In genomic region chr9:74861561-74861980, GRCm38 (mm10) we compare ENCODE assay signal across 10 mouse cellular contexts. TPM values are rescaled to one million over a fixed set of nuclear protein-coding genes. Genes with fewer than 3 reads are reported as not detected.
DNase-seq lines count a peak whose midpoint lies in the region; ATAC-seq and TF ChIP-seq lines count a peak whose summit lies in the region.
"Had no signal": no experiment of that assay in that cellular context is flagged by ENCODE, and none has a peak within 500 bp of the region (broad histone marks: within the 10 kb centered on the region; RNA-seq: fewer than 3 reads in every experiment).

Gene Onecut1, plus strand, starts transcription at chr9:74861921.

- no peak for TF ChIP-seq CTCF in gastrocnemius, adult 2 months (IDR thresholded peaks at IDR 0.05)
- TF ChIP-seq CTCF in G1E (IDR thresholded peaks at IDR 0.05; ENCODE audit: low read depth, low read length), result no peak
- TF ChIP-seq CTCF in embryonic fibroblast, embryonic 13.5 days (IDR thresholded peaks at IDR 0.05; ENCODE audit: borderline replicate concordance, insufficient read depth, low read length), result no peak

- under 1% methylated on average over 45 of the region's 45 CpGs for WGBS in hindbrain, embryonic 15.5 days
- under 1% methylated on average over 40 of the region's 45 CpGs for WGBS in lung, embryonic 15.5 days

- H3K9ac ChIP-seq in hindbrain, embryonic 15.5 days, result peak within 1 kb of the TSS; percentile 35
- peak within 1 kb of the TSS; percentile 39; the same call in 1 of the 2 replicates for H3K9ac ChIP-seq in lung, embryonic 15.5 days

- H3K9me3 ChIP-seq in G1E (replicated peaks), result peaks cover 66% of the 10 kb centered on the region
- no peaks in the 10 kb centered on the region for H3K9me3 ChIP-seq in hindbrain, embryonic 15.5 days
- no peaks in the 10 kb centered on the region for H3K9me3 ChIP-seq in lung, embryonic 15.5 days

- no peak within 1 kb of the TSS for H3K27ac ChIP-seq in gastrocnemius, adult 2 months
- no peak within 1 kb of the TSS for H3K27ac ChIP-seq in embryonic fibroblast, embryonic 13.5 days (ENCODE audit: insufficient read depth, low read length)
- H3K27ac ChIP-seq in hindbrain, embryonic 15.5 days (replicated peaks), result peak within 1 kb of the TSS; percentile 23
- H3K27ac ChIP-seq in lung, embryonic 15.5 days, result no peak within 1 kb of the TSS
- H3K27ac ChIP-seq: macrophage had no signal

- no peaks in the 10 kb centered on the region for H3K36me3 ChIP-seq in G1E (replicated peaks)
- H3K36me3 ChIP-seq in hindbrain, embryonic 15.5 days, result no peaks in the 10 kb centered on the region
- no peaks in the 10 kb centered on the region for H3K36me3 ChIP-seq in lung, embryonic 15.5 days
- no peaks in the 10 kb centered on the region for H3K36me3 ChIP-seq in splenic B cell, adult 2 months (ENCODE audit: control insufficient read depth, insufficient read depth, low read length, poor library complexity, severe bottlenecking)

- peak; percentile 67 for DNase-seq in gastrocnemius, adult 2 months
- no peak for DNase-seq in gastrocnemius, adult 8-10 months (ENCODE audit: low spot score in 2 of 2)
- DNase-seq in G1E (ENCODE audit: low spot score), result no peak
- DNase-seq in splenic B cell, adult 2 months (ENCODE audit: low read depth, low spot score), result peak; percentile 54

- ATAC-seq in G1E (ENCODE audit: extremely low read depth, insufficient number of reproducible peaks, low FRiP score, poor library complexity, severe bottlenecking), result no peak
- ATAC-seq in hindbrain, embryonic 15.5 days (ENCODE audit: low FRiP score, low read depth), result peak; percentile 69
- peak; percentile 47; the same call in 1 of the 2 replicates for ATAC-seq in lung, embryonic 15.5 days (ENCODE audit: borderline replicate concordance, extremely low read depth, low FRiP score, low TSS enrichment)
- no peak for ATAC-seq in megakaryocyte-erythroid progenitor cell, adult 5-6 weeks (replicated peaks; ENCODE audit: low FRiP score, low TSS enrichment, poor library complexity, severe bottlenecking)
- ATAC-seq: Patski had no signal

- intact Hi-C loops in gastrocnemius, adult 2 months (cut with DNase I), result no loop called here

- peak within 1 kb of the TSS; percentile 87 for H3K4me2 ChIP-seq in hindbrain, embryonic 15.5 days
- peak within 1 kb of the TSS; percentile 99 for H3K4me2 ChIP-seq in lung, embryonic 15.5 days

- no peaks in the 10 kb centered on the region; the same call in 1 of the 2 replicates for H3K27me3 ChIP-seq in G1E (ENCODE audit: insufficient read depth, low read length)
- peaks cover 81% of the 10 kb centered on the region for H3K27me3 ChIP-seq in hindbrain, embryonic 15.5 days
- H3K27me3 ChIP-seq in lung, embryonic 15.5 days, result peaks cover 100% of the 10 kb centered on the region
- peaks cover under 1% of the 10 kb centered on the region; the same call in 1 of the 2 replicates for H3K27me3 ChIP-seq in splenic B cell, adult 2 months (ENCODE audit: control insufficient read depth, insufficient read depth, low read length, poor library complexity, severe bottlenecking)

- peak within 1 kb of the TSS; percentile 69 for H3K4me3 ChIP-seq in gastrocnemius, adult 2 months
- H3K4me3 ChIP-seq in G1E (ENCODE audit: low read depth, low read length), result peak within 1 kb of the TSS; percentile 49; the same call in 1 of the 2 replicates
- H3K4me3 ChIP-seq in embryonic fibroblast, embryonic 13.5 days (ENCODE audit: insufficient read depth, low read length), result peak within 1 kb of the TSS; percentile 36
- H3K4me3 ChIP-seq in hindbrain, embryonic 15.5 days, result peak within 1 kb of the TSS; percentile 38
- H3K4me3 ChIP-seq in lung, embryonic 15.5 days, result peak within 1 kb of the TSS; percentile 47

- TF ChIP-seq POLR2A in embryonic fibroblast, embryonic 13.5 days (IDR thresholded peaks at IDR 0.05; ENCODE audit: low read depth, low read length), result no peak

- H3K4me1 ChIP-seq in G1E (ENCODE audit: insufficient read depth, low read depth, low read length), result no peaks in the 10 kb centered on the region
- H3K4me1 ChIP-seq in embryonic fibroblast, embryonic 13.5 days (ENCODE audit: control insufficient read depth, insufficient read depth, low read length), result 0 out of 2 replicates have a peak, but pooled peaks cover 3% of the 10 kb centered on the region
- peaks cover 39% of the 10 kb centered on the region for H3K4me1 ChIP-seq in hindbrain, embryonic 15.5 days (replicated peaks)
- H3K4me1 ChIP-seq in lung, embryonic 15.5 days, result peaks cover 27% of the 10 kb centered on the region

RNA-seq across cellular contexts. Expression of gene Onecut1, which starts in this region (rescaled TPM):
- total RNA-seq in gastrocnemius, adult 2 months (2021), result not detected
- total RNA-seq in gastrocnemius, adult 8-10 months (2022), result not detected
- total RNA-seq in G1E (2014; fragmentation: Nextera tagmentation), result 1.4 TPM in 1 of 2 replicates, not detected in the other
- total RNA-seq in G1E (2017), result 0.05 and 0.06 TPM in 2 replicates
- not detected in 2 replicates for polyA plus RNA-seq in G1E (2012)
- polyA plus RNA-seq in embryonic fibroblast, embryonic 13.5 days (2011; ENCODE audit: insufficient read length, low read depth, missing spikeins), result not detected in 2 replicates
- 4.2 and 6.2 TPM in 2 replicates for polyA plus RNA-seq in hindbrain, embryonic 15.5 days (2015; fragmentation: Nextera tagmentation; extraction: Ambion mirVana)
- polyA plus RNA-seq in lung, embryonic 15.5 days (2015; fragmentation: Nextera tagmentation; extraction: Ambion mirVana), result 0.06 TPM in 1 of 2 replicates, not detected in the other
- not detected in 2 replicates for total RNA-seq in megakaryocyte-erythroid progenitor cell, adult 5-6 weeks (2014; fragmentation: Nextera tagmentation)
- not detected in 2 replicates for total RNA-seq in megakaryocyte-erythroid progenitor cell, adult 5-6 weeks (2017)
- polyA plus RNA-seq: macrophage, Patski had no signal

Comparison
In these comparisons a context has a peak if more than half of its experiments do, and no peak if none do; other contexts are left out.
1. Peak in DNase-seq and H3K4me3 ChIP-seq in gastrocnemius, adult 2 months; RNA of the gene not detected or under 1 TPM.
2. Peak in ATAC-seq, H3K4me3 ChIP-seq, H3K9ac ChIP-seq and H3K4me2 ChIP-seq in lung, embryonic 15.5 days; RNA of the gene not detected or under 1 TPM.